Mouse (Mus musculus) R1 (cell line): ENCODE data around the gene Milr1.

Experiments used
- DNase-seq: peaks from one replicate; pipeline ENCODE4 v3.0.0-alpha.2; 2018; ENCODE audit warnings: low read depth, low spot score

Milr1 gene

GRCm38 (mm10) chr11:106751039-106752018, at the start of gene Milr1:
TSS of gene Milr1 (plus strand) at chr11:106751226.
- no peak for DNase-seq

- DNase-seq: no peak
These were observed 49.4 kb upstream of the Milr1 start for GRCm38 (mm10) chr11:106701589-106701988.

GRCm38 (mm10) chr11:106702584-106702983, 48.4 kb upstream of the Milr1 start:
- no peak for DNase-seq

- DNase-seq: peak; percentile 58
These were observed 47.1 kb upstream of the Milr1 start for GRCm38 (mm10) chr11:106703931-106704330.

- peak; percentile 74 for DNase-seq
These were observed 46.5 kb upstream of the Milr1 start for GRCm38 (mm10) chr11:106704399-106705111.

GRCm38 (mm10) chr11:106706212-106706611, 44.8 kb upstream of the Milr1 start:
- DNase-seq: peak; percentile 91

GRCm38 (mm10) chr11:106707085-106707484, 43.9 kb upstream of the Milr1 start:
- peak; percentile 78 for DNase-seq

- DNase-seq: peak; percentile 46
These were observed 43.2 kb upstream of the Milr1 start for GRCm38 (mm10) chr11:106707866-106708265.

GRCm38 (mm10) chr11:106709227-106709985, 41.6 kb upstream of the Milr1 start:
- DNase-seq: peak; percentile 57

- DNase-seq: no peak
These were observed 40.2 kb upstream of the Milr1 start for GRCm38 (mm10) chr11:106710789-106711188.

GRCm38 (mm10) chr11:106715066-106715465, 36.0 kb upstream of the Milr1 start:
- DNase-seq: peak; percentile 55

GRCm38 (mm10) chr11:106716568-106716967, 34.5 kb upstream of the Milr1 start:
- no peak for DNase-seq

GRCm38 (mm10) chr11:106720379-106720778, 30.6 kb upstream of the Milr1 start:
- no peak for DNase-seq

GRCm38 (mm10) chr11:106722831-106723361, 28.1 kb upstream of the Milr1 start:
- DNase-seq: peak; percentile 90

- DNase-seq: peak; percentile 93
These were observed 27.4 kb upstream of the Milr1 start for GRCm38 (mm10) chr11:106723611-106724125.

- DNase-seq: peak; percentile 97
These were observed 26.7 kb upstream of the Milr1 start for GRCm38 (mm10) chr11:106724176-106724915.

- DNase-seq: peak; percentile 72
These were observed 26.1 kb upstream of the Milr1 start for GRCm38 (mm10) chr11:106724916-106725235.

- DNase-seq: no peak
These were observed 23.1 kb upstream of the Milr1 start for GRCm38 (mm10) chr11:106727967-106728366.

GRCm38 (mm10) chr11:106728402-106729366, 22.3 kb upstream of the Milr1 start:
- DNase-seq: no peak
